Mouse (Mus musculus) forebrain, embryonic 16.5 days (tissue): ENCODE data around the gene Gipc1. TPM values are rescaled to one million over a fixed set of nuclear protein-coding genes. Genes with fewer than 3 reads are reported as not detected.

ENCODE experiments used
- ATAC-seq: fragments of 200-750 bp; cut with Nextera tagmentation; 2 replicates; pipeline ENCODE4 v1.8.0; 2017; ENCODE audit warnings: mild to moderate bottlenecking, moderate library complexity
- H3K27ac ChIP-seq: fragments of 300-500 bp; sonication (generic); 2 replicates; pipeline ENCODE4 v1.5.1; 2014; ENCODE audit warnings: low read length, control low read depth
- H3K27me3 ChIP-seq: fragments of 300-500 bp; sonication (generic); replicated peaks from 2 replicates; pipeline ENCODE4 v1.6.1; 2014; ENCODE audit warnings: low read length; ENCODE audit not compliant: control insufficient read depth, insufficient read depth
- H3K36me3 ChIP-seq: fragments of 300-500 bp; sonication (generic); 2 replicates; pipeline ENCODE4 v1.6.1; 2014; ENCODE audit not compliant: control insufficient read depth, insufficient read depth
- H3K4me1 ChIP-seq: fragments of 300-500 bp; sonication (generic); replicated peaks from 2 replicates; pipeline ENCODE4 v1.6.1; 2014; ENCODE audit warnings: low read length; ENCODE audit not compliant: control insufficient read depth, insufficient read depth
- H3K4me2 ChIP-seq: fragments of 300-500 bp; sonication (generic); 2 replicates; pipeline ENCODE4 v1.6.1; 2014; ENCODE audit warnings: mild to moderate bottlenecking, low read length, control low read depth
- H3K4me3 ChIP-seq: fragments of 300-500 bp; sonication (generic); replicated peaks from 2 replicates; pipeline ENCODE4 v1.5.1; 2014; ENCODE audit warnings: mild to moderate bottlenecking, low read length, control low read depth
- H3K9ac ChIP-seq: fragments of 300-500 bp; sonication (generic); replicated peaks from 2 replicates; pipeline ENCODE4 v1.6.1; 2014; ENCODE audit warnings: low read depth, low read length, control low read depth
- H3K9me3 ChIP-seq: fragments of 300-500 bp; sonication (generic); 2 replicates; pipeline ENCODE4 v1.6.1; 2016; ENCODE audit warnings: low read length; ENCODE audit not compliant: control insufficient read depth
- WGBS: fragments of 180-500 bp; shearing (Covaris S2); extraction: QIAGEN DNeasy Blood & Tissue Kit; methylation state at CpG from one replicate; pipeline ENCODE4 v1.1.7; 2014; 5-methylcytosine and 5-hydroxymethylcytosine counted together
- polyA plus RNA-seq: library from polyadenylated mRNA; unstranded; fragments of >200 nt; fragmentation: Nextera tagmentation; extraction: Ambion mirVana; gene quantifications from 2 replicates; pipeline ENCODE4 v1.2.1, GENCODE M21; 2015

Gene Gipc1
- polyA plus RNA-seq, 1 experiment from 2014 or later: 151 TPM

GRCm38 (mm10) chr8:83667526-83667925, 15.0 kb downstream of the Gipc1 start:
- peaks cover 15% of the 10 kb centered on the region; the same call in 1 of the 2 replicates for H3K36me3 ChIP-seq
- no peak for ATAC-seq
- peak overlapping the region; percentile 62; the same call in 1 of the 2 replicates for H3K9ac ChIP-seq

GRCm38 (mm10) chr8:83668010-83668916, 15.8 kb downstream of the Gipc1 start:
- peak; percentile 67 for ATAC-seq
- Histone ChIP-seq H3K27me3 (no peaks in the 10 kb centered on the region), H3K36me3 (peaks cover 22% of the 10 kb centered on the region), H3K4me1 (peaks cover 26% of the 10 kb centered on the region), H3K9ac (peak overlapping the region; percentile 62), H3K4me2 (peak overlapping the region; percentile 59), H3K9me3 (no peaks in the 10 kb centered on the region), H3K27ac (peak overlapping the region; percentile 12; the same call in 1 of the 2 replicates), H3K4me3 (peak overlapping the region; percentile 38)
- WGBS: 20% methylated on average over 80 of the region's 80 CpGs

More at GRCm38 (mm10) chr8:83667526-83667925, 15.0 kb downstream of the Gipc1 start:
- Histone ChIP-seq H3K27ac (no peak overlapping the region), H3K4me2 (peak overlapping the region; percentile 59), H3K27me3 (no peaks in the 10 kb centered on the region), H3K4me1 (peaks cover 27% of the 10 kb centered on the region), H3K4me3 (no peak overlapping the region), H3K9me3 (no peaks in the 10 kb centered on the region)
- 80% methylated on average over 10 of the region's 10 CpGs for WGBS

GRCm38 (mm10) chr8:83669013-83669412, 16.5 kb downstream of the Gipc1 start:
- Histone ChIP-seq H3K27ac (no peak overlapping the region), H3K9me3 (no peaks in the 10 kb centered on the region), H3K4me1 (peaks cover 26% of the 10 kb centered on the region), H3K27me3 (no peaks in the 10 kb centered on the region), H3K9ac (no peak overlapping the region), H3K36me3 (peaks cover 24% of the 10 kb centered on the region), H3K4me3 (no peak overlapping the region), H3K4me2 (no peak overlapping the region; the same call in 1 of the 2 replicates)
- 76% methylated on average over 16 of the region's 16 CpGs for WGBS
- ATAC-seq: no peak

GRCm38 (mm10) chr8:83672936-83673335, 20.5 kb downstream of the Gipc1 start:
- Histone ChIP-seq H3K4me1 (peaks cover 9% of the 10 kb centered on the region), H3K4me2 (no peak overlapping the region), H3K36me3 (peaks cover 30% of the 10 kb centered on the region), H3K9me3 (no peaks in the 10 kb centered on the region), H3K4me3 (no peak overlapping the region), H3K27me3 (no peaks in the 10 kb centered on the region), H3K27ac (no peak overlapping the region), H3K9ac (no peak overlapping the region)
- ATAC-seq: no peak
- 64% methylated on average over 5 of the region's 5 CpGs for WGBS

GRCm38 (mm10) chr8:83674497-83674896, 22.0 kb downstream of the Gipc1 start:
- WGBS: 93% methylated on average over 5 of the region's 5 CpGs

GRCm38 (mm10) chr8:83679866-83680265, 27.4 kb downstream of the Gipc1 start:
- no peaks in the 10 kb centered on the region for H3K27me3 ChIP-seq
- no peaks in the 10 kb centered on the region for H3K9me3 ChIP-seq
- H3K4me3 ChIP-seq: no peak overlapping the region
- no peaks in the 10 kb centered on the region for H3K4me1 ChIP-seq
- 94% methylated on average over 12 of the region's 12 CpGs for whole genome bisulfite sequencing
- peaks cover 25% of the 10 kb centered on the region for H3K36me3 ChIP-seq
- no peak for ATAC-seq
- H3K27ac ChIP-seq: no peak overlapping the region
- H3K4me2 ChIP-seq: no peak overlapping the region
- H3K9ac ChIP-seq: no peak overlapping the region

More at GRCm38 (mm10) chr8:83674497-83674896, 22.0 kb downstream of the Gipc1 start:
- Histone ChIP-seq H3K36me3 (peaks cover 39% of the 10 kb centered on the region), H3K4me2 (no peak overlapping the region), H3K9ac (no peak overlapping the region), H3K27me3 (no peaks in the 10 kb centered on the region), H3K27ac (no peak overlapping the region), H3K9me3 (no peaks in the 10 kb centered on the region), H3K4me3 (no peak overlapping the region), H3K4me1 (no peaks in the 10 kb centered on the region)
- ATAC-seq: no peak

GRCm38 (mm10) chr8:83680603-83681002, 28.1 kb downstream of the Gipc1 start:
- H3K4me2 ChIP-seq: no peak overlapping the region
- H3K27me3 ChIP-seq: no peaks in the 10 kb centered on the region
- H3K9me3 ChIP-seq: no peaks in the 10 kb centered on the region
- no peaks in the 10 kb centered on the region for H3K4me1 ChIP-seq
- 82% methylated on average over 5 of the region's 5 CpGs for WGBS
- peaks cover 29% of the 10 kb centered on the region for H3K36me3 ChIP-seq
- no peak overlapping the region for H3K9ac ChIP-seq
- no peak overlapping the region for H3K4me3 ChIP-seq
- H3K27ac ChIP-seq: no peak overlapping the region
- ATAC-seq: no peak

GRCm38 (mm10) chr8:83681099-83681498, 28.6 kb downstream of the Gipc1 start:
- Histone ChIP-seq H3K9ac (no peak overlapping the region), H3K27me3 (no peaks in the 10 kb centered on the region), H3K4me3 (no peak overlapping the region), H3K27ac (no peak overlapping the region), H3K4me1 (no peaks in the 10 kb centered on the region), H3K36me3 (peaks cover 27% of the 10 kb centered on the region), H3K4me2 (no peak overlapping the region), H3K9me3 (no peaks in the 10 kb centered on the region)
- no peak for ATAC-seq
- 40% methylated on average over 6 of the region's 6 CpGs for WGBS

- H3K4me2 ChIP-seq: no peak overlapping the region
- WGBS: 95% methylated on average over 9 of the region's 9 CpGs
- no peaks in the 10 kb centered on the region for H3K9me3 ChIP-seq
- no peak overlapping the region for H3K27ac ChIP-seq
- no peaks in the 10 kb centered on the region for H3K4me1 ChIP-seq
- H3K27me3 ChIP-seq: no peaks in the 10 kb centered on the region
- no peak overlapping the region for H3K9ac ChIP-seq
- H3K4me3 ChIP-seq: no peak overlapping the region
- H3K36me3 ChIP-seq: peaks cover 18% of the 10 kb centered on the region
- no peak for ATAC-seq
Measured at GRCm38 (mm10) chr8:83684517-83684916, 32.0 kb downstream of the Gipc1 start.
